Mouse (Mus musculus) heart, embryonic 15.5 days (tissue): ENCODE results near the gene Zyx. TPM values are rescaled to one million over a fixed set of nuclear protein-coding genes. Genes with fewer than 3 reads are reported as not detected.

ENCODE experiments used
- ATAC-seq: fragments of 200-750 bp; cut with Nextera tagmentation; replicated peaks from 2 replicates; pipeline ENCODE4 v1.8.0; 2017; ENCODE audit warnings: low read depth, moderate TSS enrichment; ENCODE audit not compliant: insufficient number of reproducible peaks, insufficient read depth, low FRiP score
- H3K27ac ChIP-seq: fragments of 300-500 bp; sonication (generic); 2 replicates; pipeline ENCODE4 v1.5.1; 2015; ENCODE audit warnings: mild to moderate bottlenecking, inconsistent platforms
- H3K27me3 ChIP-seq: fragments of 300-500 bp; sonication (generic); 2 replicates; pipeline ENCODE4 v1.6.1; 2015; ENCODE audit warnings: inconsistent platforms
- H3K36me3 ChIP-seq: fragments of 300-500 bp; sonication (generic); 2 replicates; pipeline ENCODE4 v1.6.1; 2015; ENCODE audit warnings: mild to moderate bottlenecking, inconsistent platforms
- H3K4me1 ChIP-seq: fragments of 300-500 bp; sonication (generic); replicated peaks from 2 replicates; pipeline ENCODE4 v1.6.1; 2015; ENCODE audit warnings: inconsistent platforms
- H3K4me2 ChIP-seq: fragments of 300-500 bp; sonication (generic); 2 replicates; pipeline ENCODE4 v1.6.1; 2015; ENCODE audit warnings: inconsistent platforms, mild to moderate bottlenecking, moderate library complexity
- H3K4me3 ChIP-seq: fragments of 300-500 bp; sonication (generic); 2 replicates; pipeline ENCODE4 v1.5.1; 2015; ENCODE audit warnings: mild to moderate bottlenecking, inconsistent platforms
- H3K9ac ChIP-seq: fragments of 300-500 bp; sonication (generic); 2 replicates; pipeline ENCODE4 v1.6.1; 2015; ENCODE audit warnings: mild to moderate bottlenecking, inconsistent platforms
- H3K9me3 ChIP-seq: fragments of 300-500 bp; sonication (generic); replicated peaks from 2 replicates; pipeline ENCODE4 v1.6.1; 2016; ENCODE audit warnings: inconsistent platforms
- WGBS: fragments of 180-500 bp; shearing (Covaris S2); methylation state at CpG from one replicate; pipeline ENCODE4 v1.1.7; 2015; ENCODE audit warnings: mixed read lengths; 5-methylcytosine and 5-hydroxymethylcytosine counted together
- polyA plus RNA-seq: library from polyadenylated mRNA; unstranded; fragments of >200 nt; fragmentation: Nextera tagmentation; extraction: Ambion mirVana; gene quantifications from 2 replicates; pipeline ENCODE4 v1.2.1, GENCODE M21; 2015

Gene Zyx
- polyA plus RNA-seq, 1 experiment from 2014 or later = 136 TPM

DNA sequence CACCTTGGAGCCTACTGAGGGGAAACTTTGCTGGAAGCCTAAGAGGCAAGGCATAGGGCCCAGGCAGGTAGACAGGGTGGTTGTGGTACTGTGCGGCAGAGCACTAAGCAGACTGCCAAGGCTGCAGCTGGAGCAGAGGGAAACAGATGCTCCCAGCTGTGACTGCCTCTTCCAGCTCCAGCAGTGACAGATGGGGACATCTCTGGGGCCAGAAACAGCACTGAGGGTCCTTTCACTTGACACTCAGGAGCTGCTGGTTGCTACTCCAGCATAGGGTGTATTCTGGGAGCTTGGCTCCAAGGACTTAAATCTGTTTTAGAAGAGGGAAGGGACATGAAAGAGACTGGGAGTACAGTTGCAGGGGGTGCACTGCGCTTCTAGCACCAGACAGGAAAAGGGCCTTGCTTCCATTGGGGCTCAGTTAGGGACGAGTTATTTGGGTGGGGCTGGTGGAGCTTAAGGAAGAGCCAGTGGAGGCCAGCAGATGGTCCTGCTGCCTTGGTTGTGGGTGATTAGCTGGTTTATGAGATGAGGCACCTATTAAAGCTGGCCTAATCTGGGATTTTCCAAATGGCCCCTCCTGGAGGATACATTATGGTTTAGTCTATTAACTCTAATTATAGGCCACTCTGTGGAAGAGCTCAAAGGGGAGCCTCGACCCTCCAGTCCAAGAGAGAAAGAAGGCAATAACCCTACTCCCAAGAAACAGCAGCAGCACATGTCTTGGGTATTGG is 21.4 kb downstream of the Zyx start:
- no peak overlapping the region for H3K9ac ChIP-seq

DNA sequence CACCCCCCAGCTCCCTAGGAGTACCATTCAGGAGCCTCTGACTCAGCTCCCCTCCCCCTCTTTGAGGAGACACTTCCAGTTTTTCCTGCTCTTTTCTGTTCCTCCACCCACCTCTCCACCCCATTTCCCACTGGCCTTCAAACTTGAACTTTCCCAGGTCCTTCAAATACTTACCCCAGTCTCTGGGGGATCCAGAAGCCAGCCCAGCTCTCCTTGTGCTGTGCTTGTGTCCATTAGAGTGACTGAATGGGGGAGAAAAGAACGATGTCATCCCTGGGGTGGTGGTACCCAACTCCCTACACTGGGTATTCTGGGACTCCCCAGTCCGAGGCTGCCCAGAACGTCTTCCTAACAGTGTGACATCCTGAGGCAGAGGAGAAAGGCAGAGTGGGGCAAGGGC is 22.6 kb downstream of the Zyx start:
- Histone ChIP-seq H3K9me3 (no peaks in the 10 kb centered on the region), H3K27ac (no peak overlapping the region), H3K9ac (no peak overlapping the region), H3K4me2 (peak overlapping the region; percentile 91; the same call in 1 of the 2 replicates), H3K36me3 (no peaks in the 10 kb centered on the region), H3K4me3 (peak overlapping the region; percentile 57; the same call in 1 of the 2 replicates), H3K27me3 (no peaks in the 10 kb centered on the region), H3K4me1 (peaks cover 67% of the 10 kb centered on the region)
- no peak for ATAC-seq
- 39% methylated on average over 3 of the region's 3 CpGs for WGBS

More for the DNA sequence above, 21.4 kb downstream of the Zyx start:
- ATAC-seq = no peak
- Histone ChIP-seq H3K27me3 (no peaks in the 10 kb centered on the region), H3K36me3 (no peaks in the 10 kb centered on the region), H3K4me2 (no peak overlapping the region), H3K4me3 (no peak overlapping the region), H3K4me1 (peaks cover 56% of the 10 kb centered on the region), H3K27ac (peak overlapping the region; percentile 18; the same call in 1 of the 2 replicates), H3K9me3 (no peaks in the 10 kb centered on the region)
- 62% methylated on average over 4 of the region's 4 CpGs for WGBS

DNA sequence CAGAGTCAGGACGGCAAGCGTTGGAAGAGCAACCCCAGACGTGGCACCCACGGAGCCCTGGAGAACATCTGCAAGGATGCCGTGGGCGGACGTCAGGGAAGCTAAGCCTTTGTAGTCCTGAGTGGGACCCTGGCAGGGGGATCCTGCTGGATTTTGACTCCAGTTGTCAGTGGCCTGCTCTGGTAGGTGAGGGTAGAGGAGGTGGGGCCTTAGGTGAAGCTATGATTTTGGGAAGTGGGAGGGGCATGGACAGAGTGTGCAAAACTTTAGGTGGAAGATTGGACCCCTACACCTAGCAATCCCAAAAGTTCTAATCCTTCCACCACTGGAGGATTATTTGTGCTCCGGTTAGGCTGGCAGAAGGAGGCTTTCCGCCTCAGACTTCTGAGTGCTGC is 23.0 kb downstream of the Zyx start:
- Histone ChIP-seq H3K36me3 (no peaks in the 10 kb centered on the region), H3K27me3 (no peaks in the 10 kb centered on the region), H3K4me3 (peak overlapping the region; percentile 57), H3K27ac (peak overlapping the region; percentile 62), H3K4me2 (peak overlapping the region; percentile 91), H3K9me3 (no peaks in the 10 kb centered on the region), H3K9ac (peak overlapping the region; percentile 48), H3K4me1 (peaks cover 67% of the 10 kb centered on the region)
- WGBS = 45% methylated on average over 9 of the region's 9 CpGs
- ATAC-seq = no peak

DNA sequence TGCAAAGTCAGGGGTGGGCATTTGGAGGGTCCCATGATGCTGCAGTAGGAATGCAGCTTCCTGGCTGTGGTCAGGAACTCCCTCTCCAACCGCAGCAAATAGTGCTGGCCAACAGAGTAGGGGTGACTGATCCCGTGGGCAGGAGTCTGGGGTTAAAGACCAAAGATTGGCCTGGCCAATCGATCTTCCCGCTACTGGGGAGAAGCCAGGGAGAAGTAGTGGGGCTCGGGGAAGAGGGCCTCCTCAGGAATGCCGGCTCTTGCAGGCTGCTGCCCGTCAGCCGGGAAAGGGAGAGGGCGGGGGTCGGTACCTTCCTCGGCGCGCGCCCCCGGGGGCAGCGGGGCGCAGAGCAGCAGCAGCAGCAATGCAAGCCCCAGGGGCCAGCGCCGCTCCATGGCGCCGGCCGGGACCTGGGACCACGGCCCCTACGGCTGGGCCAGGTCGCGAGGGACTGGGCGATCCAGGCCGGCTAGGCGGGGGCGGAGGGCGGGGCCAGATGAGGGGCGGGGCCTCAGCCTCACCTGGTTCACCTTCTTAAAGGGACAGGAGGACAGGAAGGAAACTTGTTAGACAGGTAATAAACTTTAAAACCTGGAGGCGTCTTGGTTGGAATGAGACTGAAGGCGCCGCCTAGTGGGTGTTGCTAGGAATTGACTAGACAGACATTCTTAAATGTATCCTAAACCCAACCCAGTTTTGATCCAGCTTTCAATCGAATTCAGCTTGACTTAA is 23.6 kb downstream of the Zyx start, which contains the start of gene Epha1:
Epha1 (minus strand) TSS at position 453 of the 732 bp plus-strand sequence.
- Histone ChIP-seq H3K36me3 (no peaks in the 10 kb centered on the region), H3K4me2 (peak within 1 kb of the TSS; percentile 91), H3K27ac (peak within 1 kb of the TSS; percentile 62), H3K9ac (peak within 1 kb of the TSS; percentile 48), H3K4me3 (peak within 1 kb of the TSS; percentile 57), H3K4me1 (peaks cover 67% of the 10 kb centered on the region), H3K9me3 (no peaks in the 10 kb centered on the region), H3K27me3 (no peaks in the 10 kb centered on the region)
- ATAC-seq = peak; percentile 29; the same call in 1 of the 2 replicates
- WGBS = 1% methylated on average over 31 of the region's 36 CpGs

DNA sequence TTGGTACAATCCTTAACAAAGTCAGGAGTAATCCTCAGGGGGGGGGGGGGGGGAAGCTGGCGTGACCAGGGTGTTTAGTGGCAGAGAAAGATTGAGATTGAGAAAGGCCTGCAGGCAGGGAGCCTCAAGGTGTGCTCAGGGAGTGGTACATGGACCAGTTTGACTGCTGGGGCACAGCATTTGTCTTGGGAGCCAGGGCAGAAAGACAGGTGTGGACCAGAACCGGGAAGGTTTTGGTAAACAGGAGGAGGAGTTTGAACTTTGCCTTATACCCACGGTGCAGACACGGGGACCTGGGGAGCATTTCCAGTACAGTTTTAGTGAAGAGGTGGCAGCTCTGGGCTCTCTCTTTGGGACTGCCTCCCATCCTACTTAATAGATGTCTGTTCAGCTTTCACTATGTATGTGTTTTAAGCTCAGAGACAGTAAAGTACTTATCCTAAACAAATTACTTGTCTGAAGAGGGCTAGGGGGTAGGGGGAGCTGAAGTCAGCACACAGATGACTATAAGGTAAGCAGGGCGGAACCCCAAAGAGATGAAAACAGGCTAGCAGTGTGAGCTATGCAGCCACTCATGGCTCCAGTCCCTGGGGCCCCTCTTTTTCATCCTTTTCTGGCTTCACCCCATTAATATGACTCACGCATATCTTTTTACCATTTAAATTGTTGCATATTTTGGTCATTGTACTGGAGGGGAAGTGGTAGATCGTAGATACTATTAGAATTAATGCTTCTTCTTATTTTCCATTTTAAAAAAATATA is 24.4 kb downstream of the Zyx start:
- H3K27ac ChIP-seq = 0 out of 2 replicates have a peak overlapping the region, but pooled peaks have one; percentile 34
- ATAC-seq = no peak
- 38% methylated on average over 7 of the region's 7 CpGs for WGBS
- H3K27me3 ChIP-seq = no peaks in the 10 kb centered on the region
- H3K4me3 ChIP-seq = peak overlapping the region; percentile 57
- peaks cover 67% of the 10 kb centered on the region for H3K4me1 ChIP-seq
- H3K9me3 ChIP-seq = no peaks in the 10 kb centered on the region
- H3K4me2 ChIP-seq = peak overlapping the region; percentile 91
- H3K36me3 ChIP-seq = no peaks in the 10 kb centered on the region
- H3K9ac ChIP-seq = peak overlapping the region; percentile 48; the same call in 1 of the 2 replicates

DNA sequence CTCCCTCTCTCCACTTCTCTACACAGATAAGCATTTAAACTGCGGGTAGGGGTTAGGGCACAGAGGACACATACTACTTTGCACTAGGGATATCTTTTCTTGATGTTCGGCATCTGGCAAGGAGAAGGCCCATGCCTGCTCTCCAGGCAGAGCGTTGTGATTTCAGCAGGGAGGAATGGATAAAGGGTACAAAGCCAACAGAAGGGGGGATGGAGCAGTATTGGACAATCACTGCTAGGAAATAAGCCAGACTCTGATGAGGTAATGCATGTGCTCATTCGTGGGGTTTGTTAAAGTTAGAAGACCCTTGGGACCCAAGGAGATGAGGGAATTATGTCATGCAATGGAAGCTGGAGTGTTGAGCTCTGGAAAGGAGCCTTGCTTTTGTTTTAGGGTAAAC is 25.3 kb downstream of the Zyx start:
- 31% methylated on average over 4 of the region's 4 CpGs for WGBS
- peak overlapping the region; percentile 63 for H3K27ac ChIP-seq
- H3K4me2 ChIP-seq = no peak overlapping the region
- H3K36me3 ChIP-seq = no peaks in the 10 kb centered on the region
- ATAC-seq = peak; percentile 42; the same call in 1 of the 2 replicates
- no peak overlapping the region for H3K9ac ChIP-seq
- no peak overlapping the region for H3K4me3 ChIP-seq
- H3K4me1 ChIP-seq = peaks cover 64% of the 10 kb centered on the region
- no peaks in the 10 kb centered on the region for H3K9me3 ChIP-seq
- H3K27me3 ChIP-seq = no peaks in the 10 kb centered on the region

DNA sequence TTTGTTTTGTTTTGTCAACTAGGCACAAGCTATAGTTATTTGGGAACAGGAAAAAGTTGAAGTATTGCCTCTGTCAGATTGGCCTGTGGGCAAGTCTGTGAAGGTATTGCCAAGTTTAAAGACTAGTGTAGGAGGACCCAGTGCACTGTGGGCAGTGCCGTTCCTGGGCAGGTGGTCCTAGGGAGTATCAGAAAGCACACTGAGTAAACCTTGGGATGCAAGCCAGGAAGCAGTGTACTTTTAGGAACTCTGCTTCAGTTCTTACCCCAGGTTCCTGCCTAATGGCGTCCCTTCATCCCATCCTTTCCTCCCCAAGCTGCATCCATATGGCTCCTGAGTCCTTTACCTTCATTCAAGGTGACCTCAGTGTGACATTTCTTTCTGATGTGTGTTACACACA is 25.7 kb downstream of the Zyx start:
- H3K9me3 ChIP-seq = no peaks in the 10 kb centered on the region
- H3K9ac ChIP-seq = no peak overlapping the region
- peak overlapping the region; percentile 63 for H3K27ac ChIP-seq
- no peak for ATAC-seq
- peaks cover 60% of the 10 kb centered on the region for H3K4me1 ChIP-seq
- no peak overlapping the region for H3K4me2 ChIP-seq
- no peaks in the 10 kb centered on the region for H3K36me3 ChIP-seq
- no peaks in the 10 kb centered on the region for H3K27me3 ChIP-seq
- no peak overlapping the region for H3K4me3 ChIP-seq
- WGBS = 62% methylated on average over 2 of the region's 2 CpGs

DNA sequence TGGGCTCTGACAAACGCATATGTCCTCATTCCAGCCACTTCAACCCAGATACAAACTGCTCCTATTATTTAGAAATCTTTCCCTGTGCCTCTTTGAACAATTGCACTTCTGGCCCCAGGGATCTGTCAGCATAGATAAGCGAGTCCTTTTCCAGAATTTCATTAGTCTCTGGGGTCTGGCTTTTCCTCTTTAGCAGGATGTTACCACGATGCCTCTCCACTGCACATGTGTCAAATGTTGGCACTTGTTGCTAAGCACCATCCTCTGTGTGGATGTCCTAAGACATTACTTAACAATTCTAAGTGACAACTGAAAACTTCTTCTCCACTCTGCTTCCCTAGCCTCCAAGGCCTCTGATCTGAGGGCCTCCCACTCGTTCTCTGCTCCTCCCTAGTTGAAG is 26.6 kb downstream of the Zyx start:
- no peaks in the 10 kb centered on the region for H3K9me3 ChIP-seq
- H3K4me3 ChIP-seq = no peak overlapping the region
- H3K36me3 ChIP-seq = no peaks in the 10 kb centered on the region
- H3K9ac ChIP-seq = 0 out of 2 replicates have a peak overlapping the region, but pooled peaks have one; percentile 32
- 25% methylated on average over 4 of the region's 4 CpGs for WGBS
- no peak; the same call in 1 of the 2 replicates for ATAC-seq
- peak overlapping the region; percentile 63 for H3K27ac ChIP-seq
- no peak overlapping the region for H3K4me2 ChIP-seq
- no peaks in the 10 kb centered on the region for H3K27me3 ChIP-seq
- peaks cover 56% of the 10 kb centered on the region for H3K4me1 ChIP-seq

DNA sequence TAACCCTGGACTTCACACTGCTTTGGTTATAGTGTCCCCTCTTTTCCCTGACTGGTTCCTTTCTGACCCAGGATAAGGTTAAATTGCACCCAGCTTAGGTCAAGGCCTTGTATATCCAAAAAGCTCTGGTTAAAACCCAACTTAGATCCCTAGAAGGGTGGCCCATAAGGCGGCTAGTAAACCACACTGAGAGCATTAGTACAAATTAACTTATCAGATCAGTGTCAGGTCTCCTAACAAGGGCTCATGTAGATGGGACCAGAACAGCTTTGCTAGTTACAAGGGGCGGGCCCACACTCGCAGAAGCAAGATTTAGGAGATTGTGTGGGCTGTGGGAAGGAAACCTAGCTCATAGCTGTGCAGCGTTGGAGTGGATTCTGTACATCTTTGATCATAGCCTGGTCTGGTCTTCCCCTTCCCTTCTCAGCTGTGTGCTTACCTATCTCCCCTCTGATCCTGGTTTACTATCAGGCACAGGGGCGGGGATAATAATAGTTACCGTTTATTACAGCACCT is 27.1 kb downstream of the Zyx start:
- no peaks in the 10 kb centered on the region for H3K36me3 ChIP-seq
- no peaks in the 10 kb centered on the region for H3K27me3 ChIP-seq
- H3K9me3 ChIP-seq = no peaks in the 10 kb centered on the region
- no peak overlapping the region for H3K4me2 ChIP-seq
- ATAC-seq = no peak
- WGBS = 66% methylated on average over 6 of the region's 6 CpGs
- H3K9ac ChIP-seq = peak overlapping the region; percentile 32; the same call in 1 of the 2 replicates
- H3K4me1 ChIP-seq = peaks cover 58% of the 10 kb centered on the region
- H3K27ac ChIP-seq = peak overlapping the region; percentile 63
- H3K4me3 ChIP-seq = no peak overlapping the region

DNA sequence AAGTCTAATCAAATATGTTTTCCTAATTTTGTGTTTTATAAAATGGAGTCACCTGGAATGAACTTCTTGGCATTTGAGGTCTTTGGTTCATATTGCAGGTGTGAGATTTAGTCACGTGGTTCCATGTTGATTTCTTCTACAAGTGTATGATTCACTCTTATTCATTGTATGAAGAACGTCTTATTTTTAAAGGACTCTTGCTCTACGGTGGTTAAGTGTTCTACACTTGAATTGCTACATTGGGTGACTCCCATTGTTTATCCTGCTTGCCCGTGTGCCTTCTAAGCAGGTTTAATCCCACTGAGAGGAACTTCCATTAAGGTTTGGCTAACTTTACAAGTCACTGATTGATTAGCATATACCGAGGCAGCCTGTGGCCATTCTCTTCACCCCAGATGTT is 27.9 kb downstream of the Zyx start:
- Histone ChIP-seq H3K4me3 (no peak overlapping the region), H3K4me1 (peaks cover 56% of the 10 kb centered on the region), H3K36me3 (no peaks in the 10 kb centered on the region), H3K27ac (no peak overlapping the region), H3K9me3 (no peaks in the 10 kb centered on the region), H3K27me3 (no peaks in the 10 kb centered on the region), H3K4me2 (no peak overlapping the region), H3K9ac (no peak overlapping the region)
- no peak for ATAC-seq
- WGBS = 79% methylated on average over 5 of the region's 5 CpGs

- Histone ChIP-seq H3K9me3 (no peaks in the 10 kb centered on the region), H3K4me2 (no peak overlapping the region), H3K9ac (no peak overlapping the region), H3K36me3 (no peaks in the 10 kb centered on the region), H3K4me1 (peaks cover 45% of the 10 kb centered on the region), H3K27me3 (no peaks in the 10 kb centered on the region), H3K27ac (no peak overlapping the region), H3K4me3 (no peak overlapping the region)
- 56% methylated on average over 3 of the region's 3 CpGs for WGBS
- no peak for ATAC-seq
These were observed 30.1 kb downstream of the Zyx start for GRCm38 (mm10) chr6:42379551-42379950.
